Mouse (Mus musculus): ENCODE results near the gene Zpbp2.
"Not testable (repeated sequence)": the region's sequence is repeated elsewhere in the genome, so short reads cannot be mapped to it uniquely, and the experiment has no call there.

Gene Zpbp2

GRCm38 (mm10) chr11:98590548-98591445 lies 39.9 kb downstream of the Zpbp2 start:
- DNase-seq (ENCODE audit: low read depth, low spot score): no peak

DNA sequence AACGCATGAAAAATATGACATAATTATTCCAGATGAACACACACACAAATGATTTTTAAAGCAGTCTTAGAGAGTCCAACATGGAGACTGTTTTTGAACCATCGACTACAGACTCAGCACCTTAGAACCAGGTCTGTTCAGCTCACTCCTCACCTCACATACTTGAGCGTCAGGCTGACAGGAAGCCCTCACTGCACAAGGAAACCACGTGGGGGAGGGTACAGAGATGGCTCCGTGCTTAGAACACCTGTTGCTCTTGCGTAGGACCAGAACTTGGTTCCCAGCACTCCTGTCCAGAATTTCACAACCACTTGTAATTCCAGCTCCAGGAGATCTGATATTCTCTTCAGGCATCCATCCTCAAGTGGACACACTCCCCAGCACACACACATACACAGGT lies 44.1 kb downstream of the Zpbp2 start:
- no peak for DNase-seq (ENCODE audit: low read depth, low spot score)

DNA sequence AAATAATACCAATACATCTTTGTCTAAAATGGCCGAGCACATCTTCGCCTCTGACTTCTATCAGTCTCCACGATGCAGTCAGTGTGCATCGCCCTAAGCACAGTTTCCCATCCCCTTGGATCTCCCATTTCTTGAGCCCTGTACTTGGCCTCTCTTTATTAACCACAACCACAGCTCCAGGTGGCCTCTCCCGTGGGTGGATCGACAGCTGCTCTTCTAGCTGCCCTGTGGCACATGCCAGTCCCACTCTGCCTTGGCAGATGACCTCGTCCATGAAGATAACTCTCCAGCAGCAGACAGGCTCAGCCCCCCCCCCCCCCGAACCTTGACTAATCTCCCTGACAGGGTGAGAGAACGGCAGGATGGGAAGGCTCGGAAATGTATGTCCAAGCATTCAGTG lies 44.6 kb downstream of the Zpbp2 start:
- DNase-seq (ENCODE audit: low read depth, low spot score): no peak

DNA sequence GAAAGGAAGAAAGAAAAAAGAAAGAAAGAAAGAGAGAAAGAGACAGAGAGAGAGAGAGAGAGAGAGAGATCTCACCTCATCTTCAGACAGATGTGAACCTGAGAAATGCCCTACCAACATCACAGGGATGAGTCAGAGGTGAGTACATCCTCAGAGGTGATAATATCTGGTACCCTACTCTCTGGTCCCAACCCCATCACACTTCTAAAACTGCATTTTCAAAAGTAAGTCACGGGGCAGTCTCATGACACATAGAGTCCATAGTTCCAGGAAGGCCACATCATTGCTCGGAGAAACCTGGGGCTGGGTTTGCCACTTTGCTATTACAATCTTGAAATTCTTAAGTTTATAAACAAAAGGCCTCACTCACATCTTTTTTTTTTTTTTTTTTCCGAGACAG lies 45.1 kb downstream of the Zpbp2 start:
- DNase-seq (ENCODE audit: low read depth, low spot score): no peak

- DNase-seq (ENCODE audit: low read depth, low spot score): peak; percentile 71
These were observed 46.5 kb downstream of the Zpbp2 start for GRCm38 (mm10) chr11:98597363-98597762.

- DNase-seq (ENCODE audit: low read depth, low spot score): no peak
These were observed 47.1 kb downstream of the Zpbp2 start, which contains the start of gene Lrrc3c for GRCm38 (mm10) chr11:98597991-98598390. Gene Lrrc3c, plus strand, starts transcription at chr11:98598291.

GRCm38 (mm10) chr11:98598851-98599290 lies 48.0 kb downstream of the Zpbp2 start:
- no peak for DNase-seq (ENCODE audit: low read depth, low spot score)

- DNase-seq (ENCODE audit: low read depth, low spot score): no peak
These were observed 48.4 kb downstream of the Zpbp2 start for GRCm38 (mm10) chr11:98599291-98599690.

DNA sequence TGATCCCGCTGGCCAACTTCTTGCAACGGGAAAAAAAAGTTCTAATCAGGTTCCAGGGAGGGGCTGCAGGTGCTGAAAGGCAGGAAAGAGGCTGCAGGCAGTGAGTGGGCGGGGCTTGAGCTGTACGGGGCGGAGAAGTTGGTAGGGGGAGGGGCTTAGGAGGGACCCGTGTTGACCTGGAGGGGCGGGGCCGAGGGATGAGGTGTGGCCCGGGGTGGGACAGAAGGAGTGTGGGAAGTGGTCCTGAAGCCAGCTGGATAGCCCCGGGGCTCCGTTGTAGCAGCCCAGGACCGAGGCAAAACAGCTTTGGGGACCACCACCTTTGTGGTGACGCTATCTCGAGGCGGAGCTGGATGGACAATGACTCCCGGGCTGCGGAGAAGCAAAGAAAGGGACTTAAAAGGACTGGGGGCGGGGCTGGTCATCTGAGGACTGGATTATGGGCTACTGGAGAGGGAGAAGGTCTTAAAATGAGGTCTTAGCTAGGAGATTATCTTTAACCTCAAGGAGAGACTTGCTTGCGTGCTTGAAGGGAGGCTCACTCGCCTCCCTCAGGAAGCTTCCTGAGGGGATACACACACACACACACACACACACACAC lies 51.3 kb downstream of the Zpbp2 start:
- peak; percentile 63 for DNase-seq (ENCODE audit: low read depth, low spot score)

- DNase-seq (ENCODE audit: low read depth, low spot score): no peak
These were observed 53.1 kb downstream of the Zpbp2 start for GRCm38 (mm10) chr11:98603953-98604352.

- not testable (repeated sequence) for DNase-seq (ENCODE audit: low read depth, low spot score)
These were observed 54.0 kb downstream of the Zpbp2 start for GRCm38 (mm10) chr11:98604911-98605310.

DNA sequence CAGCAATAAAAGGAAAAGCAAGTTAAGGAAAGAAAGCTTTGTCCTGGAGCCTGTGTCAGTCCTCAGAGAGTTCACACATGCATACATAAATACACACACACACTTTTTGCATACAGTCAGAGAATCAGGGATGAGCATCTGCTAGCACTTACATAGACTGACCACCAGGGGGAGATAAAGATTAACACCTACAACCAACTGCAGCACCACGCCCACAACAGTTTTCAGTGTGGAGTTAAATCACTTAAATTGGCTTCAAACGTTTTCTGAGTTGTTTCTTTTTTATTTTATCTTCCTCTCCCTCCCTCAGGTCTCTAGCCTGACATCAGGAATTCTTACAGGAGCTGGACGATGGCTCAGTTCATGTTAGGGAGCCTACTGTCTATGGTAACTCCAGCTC lies 55.9 kb downstream of the Zpbp2 start:
- no peak for DNase-seq (ENCODE audit: low read depth, low spot score)
